Mouse (Mus musculus): ENCODE results near the gene Pacrg. TPM values are rescaled to one million over a fixed set of nuclear protein-coding genes. Genes with fewer than 3 reads are reported as not detected.

Pacrg gene
- polyA plus RNA-seq, 1 experiment, result 5.5 TPM

- Histone ChIP-seq H3K27me3 (ENCODE audit: control insufficient read depth, insufficient read depth, insufficient read length) (no peaks in the 10 kb centered on the region), H3K79me3 (ENCODE audit: low read depth) (no peaks in the 10 kb centered on the region), H3K79me2 (ENCODE audit: control insufficient read depth, insufficient read depth) (no peaks in the 10 kb centered on the region), H3K4me3 (ENCODE audit: insufficient read depth, poor library complexity, severe bottlenecking) (no peak overlapping the region), H3ac (ENCODE audit: control insufficient read depth, insufficient read length, low read depth) (no peak overlapping the region), H3K36me3 (ENCODE audit: control insufficient read depth, insufficient read depth) (no peaks in the 10 kb centered on the region)
- no peak for TF ChIP-seq MYOD1 (IDR thresholded peaks at IDR 0.05; ENCODE audit: control insufficient read depth, insufficient read length, low read depth)
- no peak for TF ChIP-seq CEBPB (IDR thresholded peaks at IDR 0.05; ENCODE audit: low read depth)
- no peak for TF ChIP-seq MYOG (IDR thresholded peaks at IDR 0.05; ENCODE audit: control insufficient read depth, extremely low read depth, insufficient read length)
- no peak for TF ChIP-seq MAX (IDR thresholded peaks at IDR 0.05)
- no peak for TF ChIP-seq FOSL1 (IDR thresholded peaks at IDR 0.05; ENCODE audit: insufficient read depth, low read length, poor library complexity, severe bottlenecking)
- TF ChIP-seq USF1 (IDR thresholded peaks at IDR 0.05; ENCODE audit: low read depth), result no peak
- no peak for TF ChIP-seq CTCF (IDR thresholded peaks at IDR 0.05; ENCODE audit: control insufficient read depth, insufficient read depth, insufficient read length)
Measured at GRCm38 (mm10) chr17:10377606-10378005, 462.5 kb downstream of the Pacrg start.

GRCm38 (mm10) chr17:10374316-10374715, 465.8 kb downstream of the Pacrg start:
- H3ac ChIP-seq (ENCODE audit: control insufficient read depth, insufficient read length, low read depth), result no peak overlapping the region

GRCm38 (mm10) chr17:10373727-10374126, 466.4 kb downstream of the Pacrg start:
- H3K79me2 ChIP-seq (ENCODE audit: control insufficient read depth, insufficient read depth), result no peaks in the 10 kb centered on the region
- H3K79me3 ChIP-seq (ENCODE audit: low read depth), result no peaks in the 10 kb centered on the region
- no peaks in the 10 kb centered on the region for H3K27me3 ChIP-seq (ENCODE audit: control insufficient read depth, insufficient read depth, insufficient read length)
- H3K36me3 ChIP-seq (ENCODE audit: control insufficient read depth, insufficient read depth), result no peaks in the 10 kb centered on the region
- H3K4me3 ChIP-seq (ENCODE audit: insufficient read depth, poor library complexity, severe bottlenecking), result no peak overlapping the region
- H3ac ChIP-seq (ENCODE audit: control insufficient read depth, insufficient read length, low read depth), result no peak overlapping the region
- TF ChIP-seq CEBPB (IDR thresholded peaks at IDR 0.05; ENCODE audit: low read depth) (no peak), MYOG (IDR thresholded peaks at IDR 0.05; ENCODE audit: control insufficient read depth, extremely low read depth, insufficient read length) (no peak), MYOD1 (IDR thresholded peaks at IDR 0.05; ENCODE audit: control insufficient read depth, insufficient read length, low read depth) (no peak), CTCF (IDR thresholded peaks at IDR 0.05; ENCODE audit: control insufficient read depth, insufficient read depth, insufficient read length) (no peak), FOSL1 (IDR thresholded peaks at IDR 0.05; ENCODE audit: insufficient read depth, low read length, poor library complexity, severe bottlenecking) (no peak), USF1 (IDR thresholded peaks at IDR 0.05; ENCODE audit: low read depth) (no peak), MAX (IDR thresholded peaks at IDR 0.05) (no peak)

More at GRCm38 (mm10) chr17:10374316-10374715, 465.8 kb downstream of the Pacrg start:
- H3K79me2 ChIP-seq (ENCODE audit: control insufficient read depth, insufficient read depth), result no peaks in the 10 kb centered on the region
- no peak for TF ChIP-seq FOSL1 (IDR thresholded peaks at IDR 0.05; ENCODE audit: insufficient read depth, low read length, poor library complexity, severe bottlenecking)
- H3K4me3 ChIP-seq (ENCODE audit: insufficient read depth, poor library complexity, severe bottlenecking), result no peak overlapping the region
- H3K36me3 ChIP-seq (ENCODE audit: control insufficient read depth, insufficient read depth), result no peaks in the 10 kb centered on the region
- H3K27me3 ChIP-seq (ENCODE audit: control insufficient read depth, insufficient read depth, insufficient read length), result no peaks in the 10 kb centered on the region
- H3K79me3 ChIP-seq (ENCODE audit: low read depth), result no peaks in the 10 kb centered on the region

- H3K36me3 ChIP-seq (ENCODE audit: control insufficient read depth, insufficient read depth), result no peaks in the 10 kb centered on the region
- no peak overlapping the region for H3K4me3 ChIP-seq (ENCODE audit: insufficient read depth, poor library complexity, severe bottlenecking)
- H3K27me3 ChIP-seq (ENCODE audit: control insufficient read depth, insufficient read depth, insufficient read length), result no peaks in the 10 kb centered on the region
- H3K79me2 ChIP-seq (ENCODE audit: control insufficient read depth, insufficient read depth), result no peaks in the 10 kb centered on the region
- no peak for TF ChIP-seq CTCF (IDR thresholded peaks at IDR 0.05; ENCODE audit: control insufficient read depth, insufficient read depth, insufficient read length)
- no peak for TF ChIP-seq MAX (IDR thresholded peaks at IDR 0.05)
- no peak for TF ChIP-seq CEBPB (IDR thresholded peaks at IDR 0.05; ENCODE audit: low read depth)
- TF ChIP-seq FOSL1 (IDR thresholded peaks at IDR 0.05; ENCODE audit: insufficient read depth, low read length, poor library complexity, severe bottlenecking), result no peak
- TF ChIP-seq MYOD1 (IDR thresholded peaks at IDR 0.05; ENCODE audit: control insufficient read depth, insufficient read length, low read depth), result no peak
- TF ChIP-seq USF1 (IDR thresholded peaks at IDR 0.05; ENCODE audit: low read depth), result no peak
- no peaks in the 10 kb centered on the region for H3K79me3 ChIP-seq (ENCODE audit: low read depth)
- H3ac ChIP-seq (ENCODE audit: control insufficient read depth, insufficient read length, low read depth), result no peak overlapping the region
Measured at GRCm38 (mm10) chr17:10372001-10372785, 467.9 kb downstream of the Pacrg start.

- H3K27me3 ChIP-seq (ENCODE audit: control insufficient read depth, insufficient read depth, insufficient read length), result no peaks in the 10 kb centered on the region
- H3K36me3 ChIP-seq (ENCODE audit: control insufficient read depth, insufficient read depth), result no peaks in the 10 kb centered on the region
- no peaks in the 10 kb centered on the region for H3K79me3 ChIP-seq (ENCODE audit: low read depth)
- H3ac ChIP-seq (ENCODE audit: control insufficient read depth, insufficient read length, low read depth), result no peak overlapping the region
- TF ChIP-seq CEBPB (IDR thresholded peaks at IDR 0.05; ENCODE audit: low read depth), result no peak
- TF ChIP-seq USF1 (IDR thresholded peaks at IDR 0.05; ENCODE audit: low read depth), result no peak
- TF ChIP-seq MYOD1 (IDR thresholded peaks at IDR 0.05; ENCODE audit: control insufficient read depth, insufficient read length, low read depth), result no peak
- TF ChIP-seq MAX (IDR thresholded peaks at IDR 0.05), result no peak
- TF ChIP-seq CTCF (IDR thresholded peaks at IDR 0.05; ENCODE audit: control insufficient read depth, insufficient read depth, insufficient read length), result no peak
- TF ChIP-seq MYOG (IDR thresholded peaks at IDR 0.05; ENCODE audit: control insufficient read depth, extremely low read depth, insufficient read length), result no peak
- TF ChIP-seq FOSL1 (IDR thresholded peaks at IDR 0.05; ENCODE audit: insufficient read depth, low read length, poor library complexity, severe bottlenecking), result no peak
- no peak overlapping the region for H3K4me3 ChIP-seq (ENCODE audit: insufficient read depth, poor library complexity, severe bottlenecking)
- no peaks in the 10 kb centered on the region for H3K79me2 ChIP-seq (ENCODE audit: control insufficient read depth, insufficient read depth)
Measured at GRCm38 (mm10) chr17:10371472-10371871, 468.6 kb downstream of the Pacrg start.

GRCm38 (mm10) chr17:10370660-10371130, 469.4 kb downstream of the Pacrg start:
- no peak overlapping the region for H3ac ChIP-seq (ENCODE audit: control insufficient read depth, insufficient read length, low read depth)
- H3K79me2 ChIP-seq (ENCODE audit: control insufficient read depth, insufficient read depth), result no peaks in the 10 kb centered on the region
- H3K79me3 ChIP-seq (ENCODE audit: low read depth), result no peaks in the 10 kb centered on the region
- no peaks in the 10 kb centered on the region for H3K27me3 ChIP-seq (ENCODE audit: control insufficient read depth, insufficient read depth, insufficient read length)
- no peak overlapping the region for H3K4me3 ChIP-seq (ENCODE audit: insufficient read depth, poor library complexity, severe bottlenecking)
- no peaks in the 10 kb centered on the region for H3K36me3 ChIP-seq (ENCODE audit: control insufficient read depth, insufficient read depth)
- TF ChIP-seq FOSL1 (IDR thresholded peaks at IDR 0.05; ENCODE audit: insufficient read depth, low read length, poor library complexity, severe bottlenecking), result no peak
